Mouse (Mus musculus): Measurements from ENCODE around the gene Btbd9. TPM values are rescaled to one million over a fixed set of nuclear protein-coding genes. Genes with fewer than 3 reads are reported as not detected.
A peak's percentile ranks its signal among the peaks of the same experiment; 100 is the strongest.

The Btbd9 gene
- total and polyA plus RNA-seq, 3 experiments = 24.7 to 33.8 TPM; not detected in 1

- Histone ChIP-seq H3K27ac (ENCODE audit: control insufficient read depth, low read depth, low read length) (no peak overlapping the region), H3K79me2 (ENCODE audit: control insufficient read depth, insufficient read depth, low read length, poor library complexity) (no peaks in the 10 kb centered on the region), H3K9me3 (replicated peaks; ENCODE audit: insufficient read depth, low read length) (no peaks in the 10 kb centered on the region), H3K27me3 (ENCODE audit: control insufficient read depth in 1 of 2, insufficient read depth in 2 of 2, low read length in 2 of 2) (no peaks in the 10 kb centered on the region), H3K9ac (ENCODE audit: control insufficient read depth, low read depth, low read length, poor library complexity, severe bottlenecking) (no peak overlapping the region), H3K4me3 (ENCODE audit: control insufficient read depth in 1 of 2, insufficient read depth in 1 of 2, low read depth in 2 of 2, low read length in 2 of 2) (no peak overlapping the region), H3K4me1 (ENCODE audit: control insufficient read depth in 1 of 2, insufficient read depth in 2 of 2, low read length in 2 of 2) (no peaks in the 10 kb centered on the region), H3K36me3 (ENCODE audit: control insufficient read depth in 1 of 2, insufficient read depth in 2 of 2, low read length in 2 of 2) (no peaks in the 10 kb centered on the region)
- TF ChIP-seq POLR2A (IDR thresholded peaks at IDR 0.05; ENCODE audit: control insufficient read depth in 1 of 2, insufficient read depth in 1 of 2, low read depth in 1 of 2, low read length in 2 of 2, poor library complexity in 1 of 2) = no peak
- TF ChIP-seq CTCF (IDR thresholded peaks at IDR 0.05 in 2 of 3, conservative IDR thresholded peaks at IDR 0.05 in 1 of 3; ENCODE audit: control insufficient read depth in 1 of 3, insufficient read depth in 1 of 3, low read depth in 2 of 3, low read length in 3 of 3, poor library complexity in 1 of 3, severe bottlenecking in 1 of 3) = peak in 2 of 3 experiments; percentile 35 to 43; a peak in 4 of 6 replicates
- TF ChIP-seq BHLHE40 (IDR thresholded peaks at IDR 0.05; ENCODE audit: borderline replicate concordance, low read depth, low read length) = no peak
- TF ChIP-seq RAD21 (IDR thresholded peaks at IDR 0.05; ENCODE audit: low read depth, low read length) = peak; percentile 42
- no peak for TF ChIP-seq EP300 (IDR thresholded peaks at IDR 0.05; ENCODE audit: low read depth in 1 of 2, low read length in 2 of 2)
- TF ChIP-seq SMC3 (IDR thresholded peaks at IDR 0.05; ENCODE audit: low read depth, low read length) = peak; percentile 60
- no peak for TF ChIP-seq GATA1 (IDR thresholded peaks at IDR 0.05; ENCODE audit: low read depth, low read length)
- TF ChIP-seq ZC3H11A (IDR thresholded peaks at IDR 0.05; ENCODE audit: low read depth, low read length) = no peak; the same call in 1 of the 2 replicates
- TF ChIP-seq TCF12 (IDR thresholded peaks at IDR 0.05; ENCODE audit: low read depth, low read length) = no peak
- TF ChIP-seq CHD2 (IDR thresholded peaks at IDR 0.05; ENCODE audit: low read length) = no peak
- TF ChIP-seq USF1 (IDR thresholded peaks at IDR 0.05; ENCODE audit: low read depth, low read length) = no peak
- TF ChIP-seq SIN3A (IDR thresholded peaks at IDR 0.05; ENCODE audit: low read length) = no peak
- TF ChIP-seq MXI1 (IDR thresholded peaks at IDR 0.05; ENCODE audit: low read depth, low read length) = no peak
- DNase-seq (ENCODE audit: low read depth, low spot score) = no peak
These were observed 343.6 kb downstream of the Btbd9 start for GRCm38 (mm10) chr17:30232698-30233097.

- no peak overlapping the region for H3K9ac ChIP-seq (ENCODE audit: control insufficient read depth, low read depth, low read length, poor library complexity, severe bottlenecking)
- no peak for DNase-seq (ENCODE audit: low read depth, low spot score)
These were observed 344.8 kb downstream of the Btbd9 start for GRCm38 (mm10) chr17:30231483-30231882.

GRCm38 (mm10) chr17:30230428-30230827, 345.9 kb downstream of the Btbd9 start:
- H3K4me1 ChIP-seq (ENCODE audit: control insufficient read depth in 1 of 2, insufficient read depth in 2 of 2, low read length in 2 of 2) = no peaks in the 10 kb centered on the region
- no peaks in the 10 kb centered on the region for H3K79me2 ChIP-seq (ENCODE audit: control insufficient read depth, insufficient read depth, low read length, poor library complexity)
- H3K27ac ChIP-seq (ENCODE audit: control insufficient read depth, low read depth, low read length) = no peak overlapping the region
- H3K9me3 ChIP-seq (replicated peaks; ENCODE audit: insufficient read depth, low read length) = no peaks in the 10 kb centered on the region
- TF ChIP-seq MAFK (IDR thresholded peaks at IDR 0.05; ENCODE audit: borderline replicate concordance, low read depth, low read length) (no peak), POLR2A (IDR thresholded peaks at IDR 0.05; ENCODE audit: control insufficient read depth in 1 of 2, insufficient read depth in 1 of 2, low read depth in 1 of 2, low read length in 2 of 2, poor library complexity in 1 of 2) (no peak), MXI1 (IDR thresholded peaks at IDR 0.05; ENCODE audit: low read depth, low read length) (no peak), CTCF (IDR thresholded peaks at IDR 0.05 in 2 of 3, conservative IDR thresholded peaks at IDR 0.05 in 1 of 3; ENCODE audit: control insufficient read depth in 1 of 3, insufficient read depth in 1 of 3, low read depth in 2 of 3, low read length in 3 of 3, poor library complexity in 1 of 3, severe bottlenecking in 1 of 3) (no peak)
- H3K36me3 ChIP-seq (ENCODE audit: control insufficient read depth in 1 of 2, insufficient read depth in 2 of 2, low read length in 2 of 2) = no peaks in the 10 kb centered on the region
- no peaks in the 10 kb centered on the region for H3K27me3 ChIP-seq (ENCODE audit: control insufficient read depth in 1 of 2, insufficient read depth in 2 of 2, low read length in 2 of 2)
- no peak overlapping the region for H3K9ac ChIP-seq (ENCODE audit: control insufficient read depth, low read depth, low read length, poor library complexity, severe bottlenecking)
- H3K4me3 ChIP-seq (ENCODE audit: control insufficient read depth in 1 of 2, insufficient read depth in 1 of 2, low read depth in 2 of 2, low read length in 2 of 2) = no peak overlapping the region
- DNase-seq (ENCODE audit: low read depth, low spot score) = no peak

More at GRCm38 (mm10) chr17:30231483-30231882, 344.8 kb downstream of the Btbd9 start:
- Histone ChIP-seq H3K4me1 (ENCODE audit: control insufficient read depth in 1 of 2, insufficient read depth in 2 of 2, low read length in 2 of 2) (no peaks in the 10 kb centered on the region), H3K36me3 (ENCODE audit: control insufficient read depth in 1 of 2, insufficient read depth in 2 of 2, low read length in 2 of 2) (no peaks in the 10 kb centered on the region), H3K27ac (ENCODE audit: control insufficient read depth, low read depth, low read length) (no peak overlapping the region), H3K9me3 (replicated peaks; ENCODE audit: insufficient read depth, low read length) (no peaks in the 10 kb centered on the region), H3K27me3 (ENCODE audit: control insufficient read depth in 1 of 2, insufficient read depth in 2 of 2, low read length in 2 of 2) (no peaks in the 10 kb centered on the region), H3K79me2 (ENCODE audit: control insufficient read depth, insufficient read depth, low read length, poor library complexity) (no peaks in the 10 kb centered on the region), H3K4me3 (ENCODE audit: control insufficient read depth in 1 of 2, insufficient read depth in 1 of 2, low read depth in 2 of 2, low read length in 2 of 2) (no peak overlapping the region)
- no peak for TF ChIP-seq NELFE (IDR thresholded peaks at IDR 0.05; ENCODE audit: low read depth, low read length)
- TF ChIP-seq NRF1 (IDR thresholded peaks at IDR 0.05; ENCODE audit: insufficient read depth, low read depth, low read length, poor library complexity, severe bottlenecking) = no peak
- no peak for TF ChIP-seq SMC3 (IDR thresholded peaks at IDR 0.05; ENCODE audit: low read depth, low read length)
- no peak for TF ChIP-seq USF2 (IDR thresholded peaks at IDR 0.05; ENCODE audit: borderline replicate concordance in 1 of 2, insufficient read depth in 1 of 2, low read depth in 1 of 2, low read length in 2 of 2)

All from MEL (cell line).